Mouse (Mus musculus) olfactory bulb, adult 2 months (tissue): ENCODE results near the gene Garnl3.

Experiments
- CTCF ChIP-seq: fragments of 200-500 bp; IDR thresholded peaks from 2 replicates; pipeline ENCODE4 v1.5.1; 2012; ENCODE audit warnings: low read depth, mild to moderate bottlenecking, low read length, moderate library complexity; ENCODE audit not compliant: insufficient read depth
- POLR2A ChIP-seq: fragments of 200-500 bp; IDR thresholded peaks from 2 replicates; pipeline ENCODE4 v1.6.1; 2012; ENCODE audit warnings: mild to moderate bottlenecking, low read depth, low read length, moderate library complexity; ENCODE audit not compliant: insufficient read depth

- no peak for TF ChIP-seq CTCF
- TF ChIP-seq POLR2A = no peak
Observed at GRCm38 (mm10) chr2:33179930-33180630, 48.6 kb upstream of the Garnl3 start.
